Mouse (Mus musculus) left cerebral cortex, adult 11 months (tissue): ENCODE data around the gene Lrrfip1.

ENCODE experiments used
- DNase-seq: peaks from one replicate; pipeline ENCODE4 v3.0.0; 2022; ENCODE audit warnings: low spot score

The Lrrfip1 gene

DNA sequence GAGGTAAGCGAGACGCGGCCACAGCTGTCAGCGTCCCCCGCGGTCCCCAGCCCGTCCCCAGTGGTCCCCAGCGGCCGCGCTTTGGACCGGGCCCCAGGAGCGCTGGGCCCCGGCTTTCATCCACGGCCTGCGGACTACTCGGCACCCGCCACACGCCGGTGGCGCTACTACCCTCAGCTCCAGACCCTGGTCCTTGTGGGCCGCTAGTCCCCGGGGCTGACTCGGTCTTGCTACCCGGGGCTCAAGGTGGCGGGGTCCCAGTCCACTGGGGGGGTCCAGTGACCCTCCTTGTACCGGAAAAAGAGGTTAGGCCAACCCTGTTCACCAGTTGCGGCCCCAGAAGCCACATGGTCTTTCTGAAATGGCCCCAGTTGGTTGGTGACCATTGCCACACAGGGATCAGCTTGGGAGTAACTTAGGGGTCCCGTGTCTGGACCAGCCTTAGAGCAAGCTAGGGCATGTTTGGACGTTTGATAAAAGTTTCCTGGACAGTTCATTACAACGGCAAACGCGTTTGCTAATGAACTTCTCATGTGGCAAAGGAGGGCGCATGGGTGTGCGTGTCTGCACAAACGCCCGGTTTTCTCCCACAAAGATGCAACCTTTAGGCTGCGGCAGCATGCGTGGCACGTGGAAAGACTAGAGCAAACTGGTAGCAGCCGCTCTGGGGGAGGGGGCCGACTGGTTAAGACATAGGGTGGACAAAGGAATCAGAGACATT lies 514 bp downstream of the Lrrfip1 start:
- no peak for DNase-seq

DNA sequence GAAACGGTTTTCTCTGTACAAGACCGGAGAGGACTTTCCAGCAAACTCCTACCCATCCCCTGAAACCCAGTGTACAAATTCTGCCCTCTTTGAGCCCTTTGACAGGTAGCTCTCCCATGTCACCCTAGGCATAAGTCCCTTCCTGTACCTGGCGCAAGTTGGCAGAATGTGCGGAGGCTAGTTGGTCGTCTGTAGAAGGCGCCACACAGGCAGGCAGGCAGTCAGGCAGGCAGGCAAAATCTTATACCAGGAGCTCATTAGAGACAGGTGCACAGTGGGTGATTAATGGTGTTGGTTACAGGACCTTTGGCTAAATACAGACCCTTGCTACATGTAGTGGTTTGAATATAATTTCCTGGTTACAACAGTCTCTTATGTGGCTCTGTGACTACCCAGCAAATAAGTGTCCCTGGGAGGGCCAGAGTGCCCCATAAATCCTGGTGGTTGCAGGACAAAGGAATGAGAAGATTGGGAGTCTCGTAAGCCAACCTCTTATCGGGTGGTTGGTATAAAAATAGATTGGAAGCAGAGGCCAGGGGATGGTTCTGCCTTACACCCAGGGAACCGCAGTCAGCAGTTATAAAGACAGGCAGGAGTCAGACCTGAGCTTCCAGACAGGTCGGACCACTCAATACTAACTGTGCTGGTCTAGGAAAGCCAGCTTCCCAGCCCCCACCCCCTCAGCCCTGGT lies 1.5 kb downstream of the Lrrfip1 start:
- no peak for DNase-seq

DNA sequence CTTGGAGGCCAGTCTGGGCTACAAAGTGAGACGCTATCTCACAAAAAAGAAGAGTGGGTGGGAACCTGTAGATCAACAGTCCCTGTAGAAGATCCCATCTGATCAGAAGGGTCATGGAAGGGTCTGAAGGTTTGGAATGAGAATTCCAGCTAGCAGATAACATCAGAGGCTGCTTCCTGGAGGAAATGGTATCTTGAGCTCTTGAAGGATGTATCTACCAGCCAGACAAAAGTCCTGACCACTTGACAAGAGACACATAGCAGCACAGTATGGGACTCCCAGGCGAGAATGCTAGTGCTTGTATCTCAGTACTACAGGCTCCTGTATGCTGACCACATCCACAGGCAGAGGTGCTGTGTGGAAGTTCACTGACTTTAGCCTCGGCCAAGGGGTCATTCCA lies 2.6 kb downstream of the Lrrfip1 start:
- DNase-seq: no peak

DNA sequence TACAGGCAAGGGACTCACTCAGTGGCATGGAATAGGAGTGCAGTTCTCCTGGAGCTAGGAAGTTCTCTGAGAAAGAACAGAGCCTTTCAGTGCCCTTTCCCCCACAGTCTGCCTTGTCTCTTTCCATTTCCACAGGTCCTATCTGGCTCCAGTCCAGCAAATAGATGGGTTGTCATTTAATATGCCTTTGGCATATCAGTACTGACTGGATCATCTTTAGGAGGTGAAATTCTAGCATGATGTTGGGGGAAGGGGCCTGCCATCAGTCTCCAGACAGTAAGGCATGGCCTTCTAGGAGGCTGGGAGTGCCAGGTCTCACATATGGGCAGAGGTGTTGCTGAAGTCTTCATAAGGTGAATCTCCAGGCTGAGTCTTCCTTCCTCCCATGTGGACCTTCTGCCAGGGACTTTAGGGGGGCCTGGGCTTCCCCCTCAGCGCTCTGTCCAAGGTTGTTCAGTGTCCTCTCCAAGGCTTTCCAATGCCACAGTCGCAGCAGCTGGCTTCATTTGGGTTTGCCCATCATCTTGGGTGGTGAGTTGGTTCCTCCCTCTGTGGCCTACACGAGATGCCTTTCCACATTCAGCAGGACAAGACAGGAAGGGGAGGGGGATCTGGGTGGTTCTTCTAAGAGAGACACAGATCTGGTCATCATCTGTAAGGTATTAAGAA lies 3.5 kb downstream of the Lrrfip1 start:
- no peak for DNase-seq

DNA sequence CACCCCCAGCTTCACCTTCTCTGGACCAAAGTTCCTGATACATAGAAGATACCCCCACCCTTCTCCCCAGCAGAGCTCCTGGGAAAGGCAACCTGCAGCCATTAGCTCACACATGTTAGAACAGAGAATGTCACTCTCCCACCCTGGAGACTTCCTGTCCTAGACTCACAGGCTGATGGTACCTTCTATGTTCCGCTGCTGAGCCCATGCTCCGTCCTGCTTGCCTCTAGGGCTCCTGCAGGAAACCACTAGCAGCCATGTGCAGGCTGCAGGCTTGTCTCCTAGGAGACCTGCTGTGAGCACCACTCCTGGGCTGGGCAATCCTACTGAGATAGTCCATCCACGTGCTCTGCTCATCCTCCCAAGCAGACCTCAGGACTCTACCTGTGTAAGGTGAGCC lies 4.1 kb downstream of the Lrrfip1 start:
- DNase-seq: no peak

DNA sequence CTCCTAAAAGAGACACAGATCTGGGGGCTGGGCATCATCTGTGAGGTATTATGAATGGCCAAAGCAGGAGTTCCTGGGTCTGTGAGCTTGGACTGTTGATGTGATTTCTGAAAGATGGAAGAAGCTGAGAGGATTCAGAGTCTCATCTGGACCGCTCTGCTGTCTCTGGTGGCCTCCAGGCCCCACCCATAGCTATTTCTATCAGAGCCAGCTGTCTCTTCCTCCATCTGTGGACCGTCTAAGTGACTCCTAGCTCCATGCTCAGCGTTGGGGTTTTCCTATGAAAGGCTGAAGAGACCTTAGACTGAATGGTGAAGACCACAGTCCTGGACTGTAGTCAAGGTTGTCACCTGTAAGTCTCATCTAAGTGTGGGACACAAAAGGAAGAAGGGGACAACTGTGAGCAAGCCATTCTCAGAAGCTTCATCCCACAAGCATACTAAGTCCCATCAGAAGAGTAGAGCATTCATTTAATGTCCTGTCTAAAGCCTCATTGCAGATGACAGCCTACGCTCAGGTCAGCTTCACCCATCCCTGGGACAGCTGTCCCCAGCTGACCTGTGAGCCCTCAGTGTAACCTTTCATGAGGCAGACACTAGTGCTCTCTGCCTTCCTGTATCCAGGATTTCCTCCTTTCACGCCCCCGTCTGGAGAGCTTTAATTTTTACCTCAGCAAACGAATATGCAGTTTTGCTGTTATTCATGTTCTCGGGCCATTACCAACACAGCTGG lies 5.2 kb downstream of the Lrrfip1 start:
- no peak for DNase-seq

DNA sequence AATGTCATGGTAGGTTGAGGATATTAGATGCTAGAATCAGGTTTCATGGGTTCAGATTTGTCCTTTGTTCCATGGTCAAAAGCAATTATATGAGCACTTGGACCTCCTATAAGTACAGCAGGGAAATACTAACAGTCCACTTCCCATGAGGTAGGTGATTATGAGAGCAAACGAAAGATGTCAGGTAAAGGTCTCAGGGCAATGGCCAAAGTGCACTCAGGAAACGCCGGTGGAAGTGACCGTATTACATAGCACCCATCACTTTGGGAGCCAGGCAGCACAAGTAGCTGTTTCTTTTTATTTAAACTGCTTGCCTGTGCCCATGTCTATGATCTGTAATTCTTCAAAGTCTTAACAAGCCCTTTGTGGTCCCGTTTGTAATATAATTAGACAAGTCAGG lies 7.5 kb downstream of the Lrrfip1 start:
- DNase-seq: no peak

DNA sequence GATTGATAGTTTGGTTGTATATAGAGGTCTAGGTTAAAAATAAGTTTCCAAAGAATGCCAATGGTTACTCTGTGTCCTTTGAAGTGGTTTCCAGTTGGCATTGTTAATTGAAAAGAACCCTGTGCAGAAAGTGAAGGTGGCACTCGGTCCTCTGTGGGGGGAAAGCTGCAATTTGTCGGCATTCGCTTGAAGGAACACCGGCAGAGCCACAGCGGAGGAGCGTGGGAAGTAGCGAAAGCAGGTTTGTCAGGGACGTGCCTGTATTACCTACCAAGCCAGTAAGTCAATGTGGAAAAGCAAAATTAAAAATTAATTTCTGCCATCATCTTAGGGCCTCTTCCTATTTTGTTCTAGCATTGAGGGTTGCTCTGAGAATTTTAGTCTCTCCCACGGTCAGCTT lies 8.2 kb downstream of the Lrrfip1 start:
- DNase-seq: no peak

DNA sequence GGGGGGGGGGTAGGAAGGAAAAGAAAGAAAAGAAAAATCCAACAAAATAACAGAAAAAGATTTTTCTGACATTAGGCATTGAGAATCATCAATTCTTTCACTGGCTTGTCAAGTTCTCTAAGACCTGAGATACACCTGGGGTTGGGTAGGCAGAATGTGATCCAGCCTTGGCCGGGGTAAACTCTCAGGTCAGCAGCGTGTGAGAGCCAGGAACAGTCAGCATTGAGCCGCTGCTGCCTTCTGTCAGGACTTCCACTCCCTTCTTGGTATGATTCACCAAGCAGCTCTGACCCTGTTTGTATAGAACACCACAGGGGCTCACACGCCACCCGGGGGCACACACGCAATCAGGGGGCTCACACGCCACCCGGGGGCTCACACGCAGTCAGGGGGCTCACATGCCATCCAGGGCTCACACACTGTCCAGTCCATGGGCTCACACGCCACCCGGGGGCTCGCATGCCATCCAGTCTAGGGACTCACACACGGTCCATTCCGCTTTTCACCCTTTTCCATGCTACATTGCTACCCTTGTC lies 9.7 kb downstream of the Lrrfip1 start:
- no peak for DNase-seq

DNA sequence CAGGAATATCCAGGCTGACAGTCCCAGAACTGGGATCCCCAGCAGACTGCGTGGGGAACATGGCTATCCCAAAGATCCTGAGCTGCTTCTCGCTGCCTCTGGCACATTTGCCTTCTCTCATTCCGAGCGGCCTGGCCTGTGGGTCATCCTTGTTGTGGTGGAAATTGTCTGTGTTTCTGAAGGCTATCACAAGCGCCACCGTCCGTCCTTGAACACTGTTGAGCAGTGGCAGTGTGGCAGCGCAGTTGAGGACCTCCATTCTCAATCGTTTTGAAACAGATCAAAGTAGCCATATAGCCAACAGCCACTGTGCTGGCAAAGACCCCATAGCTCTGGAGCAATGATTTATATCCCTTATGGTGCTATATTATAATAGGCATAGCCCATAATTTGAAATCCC lies 10.2 kb downstream of the Lrrfip1 start:
- DNase-seq: no peak

DNA sequence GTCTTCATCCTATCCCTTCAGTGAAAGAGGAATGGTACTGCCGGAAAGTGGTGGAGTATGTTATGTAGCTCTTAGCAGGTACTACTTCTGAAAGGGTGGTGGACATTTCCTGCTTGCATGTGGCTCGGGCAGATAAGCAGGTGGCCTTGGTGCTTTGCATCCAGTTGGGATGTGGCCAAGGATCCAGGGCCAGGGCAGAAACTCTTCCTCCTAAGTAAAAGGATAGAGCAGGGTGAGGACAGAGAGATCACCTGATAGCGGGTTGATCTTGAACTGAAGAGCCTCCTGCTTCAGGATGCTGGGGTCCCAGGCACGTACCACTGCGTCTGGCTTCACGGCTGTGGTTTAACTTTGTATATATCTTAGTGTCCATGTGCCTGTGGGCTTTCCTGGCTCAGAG lies 10.7 kb downstream of the Lrrfip1 start:
- DNase-seq: no peak

DNA sequence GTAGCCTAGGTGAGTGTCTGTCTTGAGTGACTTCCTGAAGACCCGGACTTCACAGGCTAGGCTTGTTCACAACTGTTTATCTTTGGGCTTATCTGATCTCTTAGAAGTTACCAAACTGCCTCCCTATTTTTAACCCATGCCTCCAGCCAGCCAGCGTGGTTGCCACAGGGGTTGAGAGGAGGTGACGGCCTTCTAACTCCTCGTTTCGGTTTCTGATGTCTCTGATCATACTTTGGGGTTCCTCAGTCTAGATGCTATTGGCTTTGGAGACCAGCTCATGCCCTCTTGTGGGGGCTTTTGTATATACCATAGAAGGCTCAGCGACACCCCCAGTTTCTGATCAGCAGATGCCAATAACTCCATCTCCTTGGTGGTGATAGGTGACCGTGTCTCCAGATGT lies 11.7 kb downstream of the Lrrfip1 start:
- DNase-seq: no peak

DNA sequence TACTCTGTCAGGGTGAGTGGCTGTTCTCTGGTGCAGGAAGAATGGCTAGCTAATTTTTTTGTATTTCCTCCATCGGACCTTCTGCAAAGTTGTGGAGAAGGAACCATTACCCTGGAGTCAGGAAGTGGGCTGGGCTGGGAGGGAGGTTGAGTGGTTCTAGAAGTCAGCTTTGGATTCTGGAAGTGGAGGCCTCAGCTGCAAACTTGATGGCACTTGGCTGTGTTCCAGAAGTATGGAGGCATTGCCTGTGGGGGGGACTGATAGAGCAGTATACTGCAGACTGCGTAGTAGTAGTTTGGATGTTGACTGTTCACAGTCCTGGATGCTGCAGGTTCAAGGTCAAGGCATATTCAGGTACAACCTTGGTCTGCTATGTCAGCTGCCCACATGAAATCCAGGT lies 12.2 kb downstream of the Lrrfip1 start:
- no peak for DNase-seq

DNA sequence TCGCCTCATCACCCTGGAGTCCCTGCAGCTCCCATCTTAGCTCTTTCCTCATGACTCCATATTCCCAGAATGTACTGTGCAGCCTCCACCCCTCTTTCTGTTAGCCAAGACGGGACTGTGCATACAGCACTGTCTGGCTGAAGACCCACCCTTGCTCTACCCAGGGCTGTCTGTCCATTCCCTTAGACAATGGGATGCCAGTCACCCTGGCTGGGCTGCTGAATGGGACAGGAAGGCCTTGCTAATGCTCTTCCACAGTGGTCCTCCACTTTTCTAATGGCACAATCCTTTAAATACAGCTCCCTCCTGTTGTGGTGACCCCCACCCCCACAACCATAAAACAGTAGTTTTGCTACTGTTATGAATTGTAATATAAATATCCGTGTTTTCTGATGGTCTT lies 12.8 kb downstream of the Lrrfip1 start:
- no peak for DNase-seq

DNA sequence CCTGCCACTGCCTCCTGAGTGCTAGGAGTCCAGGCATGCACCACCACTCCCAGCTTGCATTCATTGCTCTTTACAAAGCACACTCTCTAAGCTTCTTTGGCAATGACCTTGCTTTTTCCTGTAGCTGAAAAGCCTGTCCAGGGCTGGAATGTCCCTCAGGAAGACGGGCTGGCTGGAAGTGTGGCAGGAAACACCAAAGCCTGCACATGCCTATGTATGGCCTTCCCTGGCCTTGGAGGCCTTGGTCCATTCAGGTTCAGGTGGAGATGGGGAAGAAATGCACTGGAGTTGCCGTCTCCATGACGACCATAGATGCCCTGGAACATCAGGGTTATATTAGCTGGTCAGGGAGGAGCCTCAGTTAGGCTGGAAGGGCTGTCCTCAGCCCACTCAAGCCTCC lies 15.3 kb downstream of the Lrrfip1 start:
- DNase-seq: no peak

DNA sequence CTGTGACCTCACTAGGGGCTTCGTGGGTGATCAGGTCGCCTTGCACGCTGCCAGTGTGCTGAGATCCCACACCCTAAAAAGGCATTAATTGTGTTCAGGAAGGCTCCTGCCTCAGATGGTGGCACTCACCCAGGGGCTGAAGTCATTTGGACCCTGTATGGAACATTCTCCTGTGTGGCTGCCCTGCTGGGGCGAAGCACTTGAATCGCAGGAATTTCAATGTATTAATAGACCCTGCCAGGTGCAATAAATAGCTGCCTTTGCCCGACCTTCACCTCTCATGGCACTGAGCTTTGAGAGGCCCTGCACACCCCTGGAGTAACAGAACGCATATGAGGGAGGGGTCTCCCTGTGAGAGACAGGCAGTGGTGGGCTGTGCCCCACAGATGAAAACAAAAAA lies 17.0 kb downstream of the Lrrfip1 start:
- DNase-seq: no peak

DNA sequence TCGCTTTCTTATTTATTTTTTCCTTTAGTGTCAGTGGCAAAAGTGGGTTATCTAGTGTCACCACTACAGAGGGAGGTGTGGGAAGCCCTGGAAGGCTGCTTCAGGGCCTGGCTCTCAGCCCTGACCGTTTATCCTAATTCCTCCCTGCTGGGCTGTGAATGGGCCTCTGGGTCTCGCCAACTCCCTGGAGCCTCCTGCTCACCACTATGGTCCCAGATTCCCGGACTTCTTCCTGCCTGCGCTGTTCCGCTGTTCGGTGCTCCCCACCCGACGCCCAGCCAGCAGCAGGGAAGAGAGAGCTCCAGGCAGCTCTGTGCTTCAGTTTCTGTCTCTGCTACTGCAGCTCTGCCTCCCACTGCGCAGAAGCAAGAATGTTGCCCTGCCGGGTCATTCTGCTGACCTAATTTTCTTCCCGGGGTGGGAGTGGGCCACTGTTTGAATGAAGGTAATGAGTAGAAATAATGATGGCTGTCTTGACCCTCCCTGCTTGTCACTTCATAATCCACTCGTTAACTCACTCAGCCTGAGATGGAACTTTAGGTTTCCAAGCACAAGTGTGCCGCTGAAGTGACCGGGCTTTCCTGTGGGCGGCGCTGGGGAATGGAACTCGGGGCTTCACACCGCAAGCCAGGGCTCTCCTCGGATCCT lies 18.7 kb downstream of the Lrrfip1 start:
- DNase-seq: no peak

DNA sequence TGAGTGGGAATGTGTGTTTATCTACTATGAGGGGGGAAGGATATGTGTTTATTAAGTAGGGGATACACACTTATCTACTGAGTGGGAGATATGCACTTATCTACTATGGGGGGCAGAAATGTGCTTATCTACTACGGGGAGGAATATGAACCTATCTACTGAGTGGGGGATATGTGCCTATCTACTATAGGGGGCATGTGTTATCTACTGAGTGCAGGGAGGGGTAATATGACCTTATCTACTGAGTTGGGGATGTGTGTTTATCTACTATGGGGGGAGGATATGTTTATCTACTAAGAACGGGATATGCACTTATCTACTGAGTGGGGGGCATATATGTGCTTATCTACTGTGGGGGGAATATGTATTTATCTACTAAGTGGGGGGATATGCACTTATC lies 20.8 kb downstream of the Lrrfip1 start:
- DNase-seq: no peak

DNA sequence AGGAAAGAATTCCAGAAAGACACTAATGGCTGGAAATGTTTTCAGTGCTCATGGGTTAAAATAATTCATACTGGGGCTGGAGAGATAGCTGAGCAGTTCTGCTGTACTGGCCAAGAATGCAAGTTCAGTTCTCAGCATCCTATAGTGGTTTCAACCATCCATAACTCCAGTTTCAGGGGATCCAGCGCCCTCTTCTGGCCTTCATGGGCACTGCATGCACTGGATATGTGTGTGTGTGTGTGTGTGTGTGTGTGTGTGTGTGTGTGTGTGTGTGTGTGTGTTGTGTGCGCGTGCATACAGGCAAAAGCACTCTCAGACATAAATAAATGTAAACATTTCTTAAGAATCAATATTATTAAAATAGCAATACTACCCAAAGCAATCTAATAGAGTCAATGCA lies 22.8 kb downstream of the Lrrfip1 start:
- no peak for DNase-seq

DNA sequence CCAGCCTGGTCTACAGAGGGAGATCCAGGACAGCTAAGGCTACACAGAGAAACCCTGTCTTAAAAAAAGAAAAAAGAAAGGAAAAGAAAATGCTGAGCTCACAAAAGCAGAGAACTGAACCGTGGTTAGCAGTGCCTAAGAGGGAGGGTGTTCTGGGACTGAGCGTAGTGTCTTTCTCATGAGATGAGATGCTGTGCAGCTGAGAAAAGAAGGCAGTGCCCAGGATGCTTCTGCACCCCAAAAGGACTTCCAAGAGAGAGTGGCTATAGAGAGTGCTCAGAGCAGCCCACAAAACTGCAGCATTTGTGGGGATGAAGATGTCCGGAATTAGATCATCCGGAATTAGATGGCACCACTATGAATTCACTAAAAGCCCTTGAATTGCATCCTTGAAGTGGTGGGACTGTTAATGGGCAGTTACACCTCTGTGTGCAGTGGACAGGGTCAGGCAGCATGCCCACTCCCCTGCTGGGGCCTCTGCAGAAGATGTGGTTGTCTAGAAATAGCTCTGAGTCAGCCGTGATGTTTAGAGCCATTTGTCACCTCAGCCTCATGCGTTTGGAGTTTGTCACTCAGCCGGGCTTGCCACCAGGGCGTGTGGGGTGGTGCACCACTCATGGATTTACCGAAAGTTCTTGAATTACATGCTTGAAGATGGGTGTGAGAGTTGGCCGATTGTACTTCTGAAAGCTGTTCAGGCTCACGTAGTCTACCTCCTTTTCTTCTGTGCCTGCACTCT lies 23.8 kb downstream of the Lrrfip1 start:
- no peak for DNase-seq

DNA sequence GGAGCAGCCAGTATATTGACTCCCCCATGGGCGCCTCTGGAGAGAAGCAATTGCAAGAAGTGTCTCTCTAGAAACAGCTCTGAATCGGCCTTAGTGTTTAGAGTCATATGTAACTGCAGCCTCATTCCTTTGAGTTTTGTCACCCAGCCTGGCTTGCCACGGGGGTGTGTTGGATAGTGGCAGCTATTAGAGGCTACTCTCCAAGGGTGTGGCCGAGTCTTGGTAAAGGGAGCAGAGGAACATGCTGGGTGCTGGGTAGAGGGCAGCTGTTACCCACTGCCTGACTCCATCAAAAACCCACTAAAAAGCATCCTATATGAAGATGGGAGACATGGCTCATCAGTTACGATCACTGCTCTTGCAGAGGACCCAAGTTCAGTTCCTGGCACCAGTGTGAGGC lies 24.7 kb downstream of the Lrrfip1 start:
- DNase-seq: no peak
